Mouse (Mus musculus) lung, adult 2 months (tissue): ENCODE results near the gene Scube3.

Source experiments
- CTCF ChIP-seq: fragments of 200-500 bp; IDR thresholded peaks from 2 replicates; pipeline ENCODE4 v1.5.1; 2011; ENCODE audit warnings: mild to moderate bottlenecking, low read length, control low read depth; ENCODE audit not compliant: insufficient read depth
- POLR2A ChIP-seq: fragments of 200-500 bp; IDR thresholded peaks from 2 replicates; pipeline ENCODE4 v1.6.1; 2011; ENCODE audit warnings: low read depth, mild to moderate bottlenecking, control low read depth, low read length, borderline replicate concordance; ENCODE audit errors: extremely low read depth

GRCm38 (mm10) chr17:28104416-28104815 lies 37.5 kb upstream of the Scube3 start:
- TF ChIP-seq CTCF, result no peak
- TF ChIP-seq POLR2A, result no peak
